Mouse (Mus musculus): Measurements from ENCODE around the gene Zfp61. TPM values are rescaled to one million over a fixed set of nuclear protein-coding genes. Genes with fewer than 3 reads are reported as not detected.

Gene Zfp61
- polyA plus RNA-seq, 1 experiment, result 14.8 TPM

- H3K27ac ChIP-seq (ENCODE audit: insufficient read depth, low read length), result no peak overlapping the region
- TF ChIP-seq POLR2A (IDR thresholded peaks at IDR 0.05; ENCODE audit: low read depth, low read length) (no peak), CTCF (IDR thresholded peaks at IDR 0.05; ENCODE audit: borderline replicate concordance, insufficient read depth, low read length) (no peak)
- H3K4me1 ChIP-seq (ENCODE audit: control insufficient read depth, insufficient read depth, low read length), result no peaks in the 10 kb centered on the region
- H3K4me3 ChIP-seq (ENCODE audit: insufficient read depth, low read length), result no peak overlapping the region
Measured at GRCm38 (mm10) chr7:24326273-24327135, 25.5 kb upstream of the Zfp61 start.

- no peak for TF ChIP-seq CTCF (IDR thresholded peaks at IDR 0.05; ENCODE audit: borderline replicate concordance, insufficient read depth, low read length)
- TF ChIP-seq POLR2A (IDR thresholded peaks at IDR 0.05; ENCODE audit: low read depth, low read length), result no peak
- H3K4me3 ChIP-seq (ENCODE audit: insufficient read depth, low read length), result peak overlapping the region; percentile 2; the same call in 1 of the 2 replicates
- no peaks in the 10 kb centered on the region for H3K4me1 ChIP-seq (ENCODE audit: control insufficient read depth, insufficient read depth, low read length)
- no peak overlapping the region for H3K27ac ChIP-seq (ENCODE audit: insufficient read depth, low read length)
Measured at GRCm38 (mm10) chr7:24325675-24326128, 24.7 kb upstream of the Zfp61 start.

GRCm38 (mm10) chr7:24325197-24325596 is 24.2 kb upstream of the Zfp61 start:
- no peaks in the 10 kb centered on the region for H3K4me1 ChIP-seq (ENCODE audit: control insufficient read depth, insufficient read depth, low read length)
- TF ChIP-seq POLR2A (IDR thresholded peaks at IDR 0.05; ENCODE audit: low read depth, low read length) (no peak), CTCF (IDR thresholded peaks at IDR 0.05; ENCODE audit: borderline replicate concordance, insufficient read depth, low read length) (no peak)
- H3K4me3 ChIP-seq (ENCODE audit: insufficient read depth, low read length), result no peak overlapping the region
- no peak overlapping the region for H3K27ac ChIP-seq (ENCODE audit: insufficient read depth, low read length)

GRCm38 (mm10) chr7:24322593-24322992 is 21.6 kb upstream of the Zfp61 start:
- H3K4me1 ChIP-seq (ENCODE audit: control insufficient read depth, insufficient read depth, low read length), result no peaks in the 10 kb centered on the region
- no peak overlapping the region for H3K4me3 ChIP-seq (ENCODE audit: insufficient read depth, low read length)
- no peak for TF ChIP-seq CTCF (IDR thresholded peaks at IDR 0.05; ENCODE audit: borderline replicate concordance, insufficient read depth, low read length)
- TF ChIP-seq POLR2A (IDR thresholded peaks at IDR 0.05; ENCODE audit: low read depth, low read length), result no peak
- H3K27ac ChIP-seq (ENCODE audit: insufficient read depth, low read length), result no peak overlapping the region

- TF ChIP-seq CTCF (IDR thresholded peaks at IDR 0.05; ENCODE audit: borderline replicate concordance, insufficient read depth, low read length) (no peak), POLR2A (IDR thresholded peaks at IDR 0.05; ENCODE audit: low read depth, low read length) (no peak)
Measured at GRCm38 (mm10) chr7:24318942-24319341, 17.9 kb upstream of the Zfp61 start.

GRCm38 (mm10) chr7:24316567-24317092 is 15.6 kb upstream of the Zfp61 start, which contains the start of gene Zfp94:
TSS of gene Zfp94 (minus strand) at chr7:24316666.
- peak within 1 kb of the TSS; percentile 69 for H3K4me3 ChIP-seq (ENCODE audit: insufficient read depth, low read length)
- H3K27ac ChIP-seq (ENCODE audit: insufficient read depth, low read length), result peak within 1 kb of the TSS; percentile 37
- peak; percentile 78 for TF ChIP-seq POLR2A (IDR thresholded peaks at IDR 0.05; ENCODE audit: low read depth, low read length)
- no peak for TF ChIP-seq CTCF (IDR thresholded peaks at IDR 0.05; ENCODE audit: borderline replicate concordance, insufficient read depth, low read length)
- peaks cover 2% of the 10 kb centered on the region; the same call in 1 of the 2 replicates for H3K4me1 ChIP-seq (ENCODE audit: control insufficient read depth, insufficient read depth, low read length)

More at GRCm38 (mm10) chr7:24318942-24319341, 17.9 kb upstream of the Zfp61 start:
- Histone ChIP-seq H3K4me1 (ENCODE audit: control insufficient read depth, insufficient read depth, low read length) (peaks cover 2% of the 10 kb centered on the region; the same call in 1 of the 2 replicates), H3K27ac (ENCODE audit: insufficient read depth, low read length) (no peak overlapping the region), H3K4me3 (ENCODE audit: insufficient read depth, low read length) (no peak overlapping the region)

GRCm38 (mm10) chr7:24315726-24316566 is 14.9 kb upstream of the Zfp61 start:
- Histone ChIP-seq H3K4me1 (ENCODE audit: control insufficient read depth, insufficient read depth, low read length) (peaks cover 2% of the 10 kb centered on the region; the same call in 1 of the 2 replicates), H3K27ac (ENCODE audit: insufficient read depth, low read length) (no peak overlapping the region), H3K4me3 (ENCODE audit: insufficient read depth, low read length) (peak overlapping the region; percentile 69)
- TF ChIP-seq POLR2A (IDR thresholded peaks at IDR 0.05; ENCODE audit: low read depth, low read length) (0 out of 2 replicates have a peak, but pooled peaks have one; percentile 12), CTCF (IDR thresholded peaks at IDR 0.05; ENCODE audit: borderline replicate concordance, insufficient read depth, low read length) (no peak)

GRCm38 (mm10) chr7:24299823-24300481 is 1.1 kb downstream of the Zfp61 start:
- TF ChIP-seq POLR2A (IDR thresholded peaks at IDR 0.05; ENCODE audit: low read depth, low read length), result no peak
- TF ChIP-seq CTCF (IDR thresholded peaks at IDR 0.05; ENCODE audit: borderline replicate concordance, insufficient read depth, low read length), result no peak
- Histone ChIP-seq H3K4me1 (ENCODE audit: control insufficient read depth, insufficient read depth, low read length) (peaks cover 2% of the 10 kb centered on the region; the same call in 1 of the 2 replicates), H3K27ac (ENCODE audit: insufficient read depth, low read length) (no peak overlapping the region), H3K4me3 (ENCODE audit: insufficient read depth, low read length) (peak overlapping the region; percentile 34)
